Mouse (Mus musculus) left cerebral cortex, adult 2 months (tissue): ENCODE measurements around the gene Apoa2. TPM values are rescaled to one million over a fixed set of nuclear protein-coding genes. Genes with fewer than 3 reads are reported as not detected.

ENCODE experiments used
- DNase-seq, 2 experiments: peaks; one replicate each; pipeline ENCODE4 v3.0.0; 2021 to 2022; ENCODE audit warnings: low spot score in 2 of 2, mixed read lengths in 1 of 2; ENCODE audit errors: extremely low spot score in 1 of 2
- H3K27ac ChIP-seq: fragments of 200-600 bp; 2 replicates; pipeline ENCODE4 v1.8.1; 2022
- H3K4me3 ChIP-seq: fragments of 200-600 bp; 2 replicates; pipeline ENCODE4 v1.8.1; 2022
- CTCF ChIP-seq: fragments of 200-600 bp; IDR thresholded peaks from 2 replicates; pipeline ENCODE4 v1.8.1; 2022; ENCODE audit warnings: antibody characterized with exemption, mild to moderate bottlenecking, moderate library complexity
- intact Hi-C: fragments of 180-260 bp; cut with DNase I; formaldehyde crosslinking; loops from one replicate; pipeline ENCODE4 v1.15.1; 2025
- total RNA-seq, 2 experiments: library from RNA; stranded (reverse); gene quantifications; 2 replicates each; pipeline ENCODE4 v1.2.3; 2021

Apoa2 gene
- total RNA-seq, 2 experiments from 2014 or later = 1.5 to 2.2 TPM

- Histone ChIP-seq H3K4me3 (no peak overlapping the region), H3K27ac (no peak overlapping the region)
- no peak for DNase-seq
- intact Hi-C loops = no loop called here
- no peak for TF ChIP-seq CTCF
These were observed 12.0 kb upstream of the Apoa2 start for GRCm38 (mm10) chr1:171212854-171213253.

GRCm38 (mm10) chr1:171213801-171214496 is 10.9 kb upstream of the Apoa2 start, which contains the start of gene Nr1i3:
Gene Nr1i3 (plus strand): TSS chr1:171213970.
- H3K4me3 ChIP-seq = no peak within 1 kb of the TSS
- intact Hi-C loops = no loop called here
- no peak for DNase-seq
- H3K27ac ChIP-seq = no peak within 1 kb of the TSS
- TF ChIP-seq CTCF = no peak

GRCm38 (mm10) chr1:171216241-171216955 is 8.5 kb upstream of the Apoa2 start:
- H3K27ac ChIP-seq = no peak overlapping the region
- intact Hi-C loops = loop anchor here (2.0 kb wide), 1 partner anchor 58 kb away; no protein-coding TSS in a partner anchor
- DNase-seq = no peak
- no peak for TF ChIP-seq CTCF
- no peak overlapping the region for H3K4me3 ChIP-seq

- peak; percentile 87 to 91 for DNase-seq
- Histone ChIP-seq H3K27ac (peak overlapping the region; percentile 86), H3K4me3 (peak overlapping the region; percentile 77)
- peak; percentile 93 for TF ChIP-seq CTCF
- intact Hi-C loops = loop anchor here (1.0 to 2.0 kb wide), 4 partner anchors 57 to 110 kb away; partner anchors contain the start of genes Mpz and Sdhc
These were observed 4.0 kb upstream of the Apoa2 start for GRCm38 (mm10) chr1:171220871-171221270.

GRCm38 (mm10) chr1:171221281-171222193 is 3.3 kb upstream of the Apoa2 start:
- intact Hi-C loops = loop anchor here (1.0 to 2.0 kb wide), 6 partner anchors 26 to 111 kb away; partner anchors contain the start of genes Mpz and Sdhc
- TF ChIP-seq CTCF = no peak
- H3K4me3 ChIP-seq = peak overlapping the region; percentile 77
- H3K27ac ChIP-seq = peak overlapping the region; percentile 86
- DNase-seq = peak; percentile 29 to 39

- intact Hi-C loops = loop anchor here (1.0 to 2.0 kb wide), 2 partner anchors 25 to 34 kb away; no protein-coding TSS in a partner anchor
- H3K27ac ChIP-seq = peak within 1 kb of the TSS; percentile 86
These were observed 2.4 kb upstream of the Apoa2 start, which contains the start of gene Tomm40l for GRCm38 (mm10) chr1:171222238-171223155. Gene Tomm40l (minus strand): TSS chr1:171222514.

GRCm38 (mm10) chr1:171223168-171223567 is 1.7 kb upstream of the Apoa2 start:
- intact Hi-C loops = loop anchor here (2.0 kb wide), 1 partner anchor 34 kb away; no protein-coding TSS in a partner anchor
- H3K27ac ChIP-seq = peak overlapping the region; percentile 80
- no peak for DNase-seq
- no peak for TF ChIP-seq CTCF
- H3K4me3 ChIP-seq = peak overlapping the region; percentile 77

More at GRCm38 (mm10) chr1:171222238-171223155, 2.4 kb upstream of the Apoa2 start, which contains the start of gene Tomm40l:
- DNase-seq = peak; percentile 85 to 92
- peak within 1 kb of the TSS; percentile 77 for H3K4me3 ChIP-seq
- TF ChIP-seq CTCF = peak; percentile 75

- intact Hi-C loops = loop anchor here (2.0 kb wide), 1 partner anchor 33 kb away; no protein-coding TSS in a partner anchor
- TF ChIP-seq CTCF = no peak
- no peak overlapping the region for H3K27ac ChIP-seq
- DNase-seq = no peak
- H3K4me3 ChIP-seq = no peak overlapping the region
These were observed 1.1 kb upstream of the Apoa2 start for GRCm38 (mm10) chr1:171223796-171224195.

- Histone ChIP-seq H3K4me3 (no peak overlapping the region), H3K27ac (no peak overlapping the region)
- intact Hi-C loops = no loop called here
- DNase-seq = no peak
- TF ChIP-seq CTCF = no peak
These were observed 1.9 kb downstream of the Apoa2 start for GRCm38 (mm10) chr1:171226780-171227179.

- intact Hi-C loops = no loop called here
- no peak for DNase-seq
- Histone ChIP-seq H3K27ac (no peak overlapping the region), H3K4me3 (no peak overlapping the region)
- no peak for TF ChIP-seq CTCF
These were observed 3.0 kb downstream of the Apoa2 start for GRCm38 (mm10) chr1:171227879-171228278.
